Mouse (Mus musculus) forebrain, embryonic 14.5 days (tissue): ENCODE measurements at regions not wholly inside any gene's neighbourhood (a gene's known extent, or its start where the extent isn't known, plus 50 kb on each side); places are given as distances from the start of the nearest gene placed in this dataset.

Experiments
- ATAC-seq: fragments of 200-750 bp; cut with Nextera tagmentation; 2 replicates; pipeline ENCODE4 v1.8.0; 2017; ENCODE audit warnings: mild to moderate bottlenecking, moderate library complexity
- DNase-seq: peaks from one replicate; pipeline ENCODE4 v3.0.0-alpha.2; 2015; ENCODE audit warnings: low spot score
- H3K27ac ChIP-seq: fragments of 300-500 bp; sonication (generic); 2 replicates; pipeline ENCODE4 v1.5.1; 2014; ENCODE audit warnings: low read depth, mild to moderate bottlenecking, control low read depth, low read length, moderate library complexity
- H3K27me3 ChIP-seq: fragments of 300-500 bp; sonication (generic); replicated peaks from 2 replicates; pipeline ENCODE4 v1.6.1; 2014; ENCODE audit warnings: low read length, control low read depth, mixed read lengths; ENCODE audit not compliant: control insufficient read depth, insufficient read depth
- H3K36me3 ChIP-seq: fragments of 300-500 bp; sonication (generic); 2 replicates; pipeline ENCODE4 v1.6.1; 2014; ENCODE audit warnings: low read length, control low read depth; ENCODE audit not compliant: control insufficient read depth, insufficient read depth
- H3K4me1 ChIP-seq: fragments of 300-500 bp; sonication (generic); 2 replicates; pipeline ENCODE4 v1.6.1; 2014; ENCODE audit warnings: antibody characterized with exemption, low read length, control low read depth; ENCODE audit not compliant: control insufficient read depth, insufficient read depth
- H3K4me2 ChIP-seq: fragments of 300-500 bp; sonication (generic); 2 replicates; pipeline ENCODE4 v1.6.1; 2014; ENCODE audit warnings: mild to moderate bottlenecking, control low read depth, low read length
- H3K4me3 ChIP-seq: fragments of 300-500 bp; sonication (generic); 2 replicates; pipeline ENCODE4 v1.5.1; 2014; ENCODE audit warnings: low read depth, low read length, control low read depth
- H3K9ac ChIP-seq: fragments of 300-500 bp; sonication (generic); 2 replicates; pipeline ENCODE4 v1.6.1; 2014; ENCODE audit warnings: mild to moderate bottlenecking, low read length, control low read depth, moderate library complexity
- H3K9me3 ChIP-seq: fragments of 300-500 bp; sonication (generic); replicated peaks from 2 replicates; pipeline ENCODE4 v1.6.1; 2016; ENCODE audit warnings: low read length, control low read depth, mixed read lengths; ENCODE audit not compliant: control insufficient read depth
- WGBS: fragments of 180-500 bp; shearing (Covaris S2); extraction: QIAGEN DNeasy Blood & Tissue Kit; methylation state at CpG from one replicate; pipeline ENCODE4 v1.1.7; 2014; 5-methylcytosine and 5-hydroxymethylcytosine counted together

DNA sequence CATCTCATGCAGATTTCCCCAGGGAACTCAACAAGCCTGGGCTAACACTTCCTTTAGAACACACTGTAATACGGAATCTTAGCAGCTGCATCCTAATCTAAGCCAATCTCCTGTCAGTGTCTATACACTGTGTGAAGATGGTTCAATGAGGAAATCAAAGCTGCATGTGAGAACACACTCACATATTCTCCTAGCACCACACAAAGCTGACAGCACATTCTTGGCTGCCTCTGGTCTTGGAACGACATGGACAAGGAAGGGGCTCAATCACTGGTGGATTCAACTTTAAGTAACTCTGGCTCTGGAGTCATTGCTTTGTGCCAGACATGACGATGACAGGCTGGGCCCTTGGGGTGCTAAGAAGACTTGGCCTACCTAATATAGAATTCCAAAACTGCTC, 96.2 kb downstream of the Qpct start:
- DNase-seq (peak; percentile 4), ATAC-seq (no peak)
- Histone ChIP-seq H3K9ac (no peak overlapping the region), H3K27ac (no peak overlapping the region), H3K4me3 (no peak overlapping the region), H3K9me3 (no peaks in the 10 kb centered on the region), H3K4me1 (no peaks in the 10 kb centered on the region), H3K27me3 (no peaks in the 10 kb centered on the region), H3K36me3 (no peaks in the 10 kb centered on the region), H3K4me2 (no peak overlapping the region)
- 90% methylated on average over 3 of the region's 3 CpGs for WGBS

DNA sequence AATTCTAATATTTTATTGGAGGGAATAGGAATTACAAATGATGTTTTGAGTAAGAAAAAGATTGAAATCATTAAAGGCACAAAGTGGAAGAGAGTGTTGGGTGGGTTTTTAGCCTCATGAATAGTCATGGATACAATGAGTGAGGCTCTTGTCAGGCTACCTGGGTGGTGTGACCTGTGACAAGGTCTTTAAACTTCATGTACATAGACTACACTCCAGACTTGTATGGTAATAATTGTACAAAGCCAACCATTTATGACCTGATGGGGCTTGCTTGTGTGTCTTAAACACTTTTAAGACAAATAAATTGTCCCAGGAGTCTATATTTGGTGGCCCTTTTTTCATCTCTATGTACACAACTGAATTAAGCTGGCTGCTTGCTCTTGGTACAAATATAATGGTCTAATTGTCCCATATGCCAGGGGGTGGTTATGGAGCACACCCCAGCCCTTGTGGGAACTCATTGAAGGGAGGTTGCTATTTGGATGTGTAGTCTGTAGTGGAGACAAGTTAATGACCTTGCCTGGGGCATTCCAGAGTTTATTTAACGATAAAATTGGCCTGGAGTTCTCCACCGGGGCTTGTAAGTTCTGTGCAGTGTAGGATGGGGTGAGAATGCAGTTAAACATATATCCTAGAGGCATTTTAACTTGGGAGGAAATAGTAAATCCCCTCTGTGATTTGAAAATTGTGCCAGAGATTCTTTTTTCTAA, 93.4 kb downstream of the Qpct start:
- H3K4me3 ChIP-seq, result no peak overlapping the region
- DNase-seq (no peak), ATAC-seq (no peak)
- no peak overlapping the region for H3K9ac ChIP-seq
- no peak overlapping the region for H3K27ac ChIP-seq
- no peaks in the 10 kb centered on the region for H3K9me3 ChIP-seq
- no peaks in the 10 kb centered on the region for H3K27me3 ChIP-seq
- no peaks in the 10 kb centered on the region for H3K36me3 ChIP-seq
- 50% methylated on average over 2 of the region's 2 CpGs for whole genome bisulfite sequencing
- H3K4me2 ChIP-seq, result no peak overlapping the region
- no peaks in the 10 kb centered on the region for H3K4me1 ChIP-seq

DNA sequence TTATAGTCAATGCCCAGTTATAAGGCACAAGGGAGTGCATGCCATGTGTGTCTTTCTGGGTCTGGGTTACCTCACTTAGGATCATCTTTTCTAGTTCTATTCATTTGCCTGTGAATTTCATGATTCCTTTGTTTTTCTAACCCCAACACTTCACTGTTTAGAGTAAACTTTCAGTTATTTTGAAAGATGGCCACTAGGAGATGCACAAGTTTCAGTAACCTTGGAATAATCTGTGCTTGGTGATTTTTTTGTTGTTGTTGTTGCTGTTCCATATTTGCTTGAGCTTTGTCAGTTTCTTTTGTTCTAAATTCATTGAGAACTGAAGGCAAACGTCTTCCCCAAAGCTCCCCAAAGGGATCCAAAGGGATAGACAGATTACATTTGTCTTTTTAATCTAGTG, 91.3 kb downstream of the Qpct start:
- no peak for DNase-seq
- Histone ChIP-seq H3K4me1 (no peaks in the 10 kb centered on the region), H3K27ac (no peak overlapping the region), H3K4me3 (no peak overlapping the region), H3K27me3 (no peaks in the 10 kb centered on the region), H3K4me2 (no peak overlapping the region), H3K36me3 (no peaks in the 10 kb centered on the region), H3K9ac (no peak overlapping the region), H3K9me3 (no peaks in the 10 kb centered on the region)
- ATAC-seq, result no peak
- 35% methylated on average over 1 of the region's 1 CpGs for WGBS
